ENCODE assay signal across 8 mouse cellular contexts in genomic region chr6:87669894-87670588, GRCm38 (mm10). TPM values are rescaled to one million over a fixed set of nuclear protein-coding genes. Genes with fewer than 3 reads are reported as not detected.
DNase-seq lines count a peak whose midpoint lies in the region; ATAC-seq and TF ChIP-seq lines count a peak whose summit lies in the region.

No protein-coding gene starts in this region.

- no peak overlapping the region for H3K9ac ChIP-seq in ES-E14 (ENCODE audit: insufficient read depth, low read depth, low read length, poor library complexity, severe bottlenecking)

- 29% methylated on average over 7 of the region's 7 CpGs for WGBS in cerebellum, adult 2 months

- no peaks in the 10 kb centered on the region for H3K4me1 ChIP-seq in cerebellum, adult 2 months (ENCODE audit: control insufficient read depth, insufficient read depth, low read length)
- peaks cover 0 to 2% of the 10 kb centered on the region in 2 experiments; a peak in 1 of 4 replicates for H3K4me1 ChIP-seq in ES-E14 (ENCODE audit: control insufficient read depth in 2 of 2, insufficient read depth in 2 of 2, low read length in 2 of 2, poor library complexity in 1 of 2)
- peaks cover 1% of the 10 kb centered on the region; the same call in 1 of the 2 replicates for H3K4me1 ChIP-seq in cortical plate, adult 2 months (ENCODE audit: control insufficient read depth, insufficient read depth, low read length)

- peak; percentile 20 to 25 for DNase-seq in cerebellum, adult 2 months
- DNase-seq in cerebellum, adult 11-12 months, result no peak
- DNase-seq in ES-E14 (ENCODE audit: low read depth, low spot score), result peak; percentile 56
- DNase-seq in heart, postnatal 4 days, result peak; percentile 69
- peak; percentile 69 to 82 for DNase-seq in left cerebral cortex, postnatal 14 days (ENCODE audit: low spot score in 2 of 2)
- DNase-seq in spleen, postnatal 36 days (ENCODE audit: low spot score in 2 of 2), result peak; percentile 30 to 67

- intact Hi-C loops in left cerebral cortex, postnatal 14 days (cut with DNase I), result no loop called here

- no peak overlapping the region for H3K27ac ChIP-seq in cerebellum, adult 2 months (ENCODE audit: insufficient read depth, low read length)
- no peak overlapping the region for H3K27ac ChIP-seq in ES-E14 (ENCODE audit: insufficient read depth, low read depth, low read length, poor library complexity, severe bottlenecking)
- no peak overlapping the region for H3K27ac ChIP-seq in cortical plate, adult 2 months (ENCODE audit: insufficient read depth, low read length)

- peak; percentile 50; the same call in 1 of the 2 replicates for TF ChIP-seq CTCF in cerebellum, adult 2 months (IDR thresholded peaks at IDR 0.05; ENCODE audit: borderline replicate concordance, insufficient read depth, low read depth, low read length)
- TF ChIP-seq CTCF in cortical plate, adult 2 months (IDR thresholded peaks at IDR 0.05; ENCODE audit: extremely low read depth, insufficient read depth, low read length), result peak; percentile 27; the same call in 1 of the 2 replicates

- peak; percentile 49 for ATAC-seq in megakaryocyte progenitor cell, adult 5-6 weeks (replicated peaks; ENCODE audit: poor library complexity)

- TF ChIP-seq POLR2A in cerebellum, adult 2 months (IDR thresholded peaks at IDR 0.05; ENCODE audit: borderline replicate concordance, insufficient read depth, low read length), result no peak
- no peak for TF ChIP-seq POLR2A in cortical plate, adult 2 months (IDR thresholded peaks at IDR 0.05; ENCODE audit: extremely low read depth, insufficient read depth, low read length)

- H3K9me3 ChIP-seq in ES-E14 (ENCODE audit: control insufficient read depth, insufficient read depth, low read depth, low read length), result no peaks in the 10 kb centered on the region

- no peaks in the 10 kb centered on the region for H3K27me3 ChIP-seq in cerebellum, adult 2 months (ENCODE audit: control insufficient read depth, insufficient read depth, low read length)

- in situ Hi-C loops in ES-E14 (cut with MboI; ENCODE audit: low sequenced_read_pairs in 2 of 2, unreplicated experiment in 2 of 2), result no loop called here

- H3K36me3 ChIP-seq in ES-E14 (ENCODE audit: control insufficient read depth, insufficient read depth, low read length, poor library complexity, severe bottlenecking), result no peaks in the 10 kb centered on the region

- peak overlapping the region; percentile 15 for H3K4me3 ChIP-seq in cerebellum, adult 2 months (replicated peaks; ENCODE audit: insufficient read depth, low read depth, low read length)
- no peak overlapping the region for H3K4me3 ChIP-seq in ES-E14 (ENCODE audit: insufficient read depth in 1 of 2, low read depth in 1 of 2, low read length in 2 of 2, poor library complexity in 1 of 2, severe bottlenecking in 1 of 2)
- H3K4me3 ChIP-seq in cortical plate, adult 2 months (ENCODE audit: insufficient read depth, low read length), result peak overlapping the region; percentile 19; the same call in 1 of the 2 replicates

TF ChIP-seq in ES-E14, 5 proteins besides CTCF, POLR2A, EP300 and RAD21:
- TF ChIP-seq HCFC1 (IDR thresholded peaks at IDR 0.05; ENCODE audit: borderline replicate concordance, insufficient read depth, low read length) (no peak), ZNF384 (IDR thresholded peaks at IDR 0.05; ENCODE audit: low read depth, low read length) (no peak), CHD2 (IDR thresholded peaks at IDR 0.05; ENCODE audit: low read depth, low read length) (no peak), MAFK (IDR thresholded peaks at IDR 0.05; ENCODE audit: insufficient read depth, low read depth, low read length) (no peak), ZC3H11A (IDR thresholded peaks at IDR 0.05; ENCODE audit: borderline replicate concordance, low read depth, low read length) (no peak)

RNA-seq across cellular contexts. Expression of gene Aplf, which starts 2.0 kb away (rescaled TPM):
- 4.6 and 5.0 TPM in 2 replicates for polyA plus RNA-seq in cerebellum, adult 2 months (2012; rRNA removed)
- total RNA-seq in ES-E14 (2012; rRNA removed), result 9.1 and 10.4 TPM in 2 replicates
- polyA plus RNA-seq in cortical plate, adult 2 months (2012; rRNA removed), result 4.6 and 5.0 TPM in 2 replicates
- 1 to 10 TPM; 2.7 to 3.1 TPM for total RNA-seq in heart, postnatal 4 days (2021)
- total RNA-seq in left cerebral cortex, postnatal 14 days (2021), result 1 to 10 TPM; 7.5 to 9.5 TPM
- 12.4 and 17.0 TPM in 2 replicates for total RNA-seq in megakaryocyte progenitor cell, adult 5-6 weeks (2015)
- total RNA-seq in megakaryocyte progenitor cell, adult 5-6 weeks (2017), result 24.1 and 25.7 TPM in 2 replicates

Comparison
In these comparisons a context has a peak if more than half of its experiments do, and no peak if none do; other contexts are left out.
1. H3K4me3 ChIP-seq: peak in cerebellum, adult 2 months (single experiment) and cortical plate, adult 2 months (single experiment); none in ES-E14 (0 of 2).